Mouse (Mus musculus): ENCODE results near the gene Trmt61a.

GRCm38 (mm10) chr12:111692899-111693298 lies 15.0 kb downstream of the Trmt61a start:
- TF ChIP-seq CTCF (IDR thresholded peaks at IDR 0.05; ENCODE audit: low read depth) (no peak), EP300 (optimal IDR thresholded peaks at IDR 0.05) (no peak)

Data from stomach, postnatal 0 days (tissue).